8 mouse cellular contexts compared by ENCODE assay signal in genomic region chr2:165888813-165889221, GRCm38 (mm10). TPM values are rescaled to one million over a fixed set of nuclear protein-coding genes. Genes with fewer than 3 reads are reported as not detected.
DNase-seq lines count a peak whose midpoint lies in the region; ATAC-seq and TF ChIP-seq lines count a peak whose summit lies in the region.

No protein-coding gene starts in this region.

- H3K36me3 ChIP-seq in embryonic facial prominence, embryonic 12.5 days, result no peaks in the 10 kb centered on the region
- H3K36me3 ChIP-seq in intestine, postnatal 0 days (ENCODE audit: control insufficient read depth, insufficient read depth), result no peaks in the 10 kb centered on the region
- no peaks in the 10 kb centered on the region for H3K36me3 ChIP-seq in midbrain, embryonic 14.5 days (ENCODE audit: control insufficient read depth, insufficient read depth, low read length)

- H3K9ac ChIP-seq in embryonic facial prominence, embryonic 12.5 days, result peak overlapping the region; percentile 41; the same call in 1 of the 2 replicates
- no peak overlapping the region for H3K9ac ChIP-seq in intestine, postnatal 0 days (ENCODE audit: low read depth, low read length)
- peak overlapping the region; percentile 43; the same call in 1 of the 2 replicates for H3K9ac ChIP-seq in midbrain, embryonic 14.5 days (replicated peaks; ENCODE audit: low read length)

- WGBS in embryonic facial prominence, embryonic 12.5 days, result 13% methylated on average over 3 of the region's 3 CpGs
- 15% methylated on average over 3 of the region's 3 CpGs for WGBS in intestine, postnatal 0 days
- 9% methylated on average over 3 of the region's 3 CpGs for WGBS in midbrain, embryonic 14.5 days

- no peak for ATAC-seq in embryonic facial prominence, embryonic 12.5 days (ENCODE audit: insufficient number of reproducible peaks, insufficient read depth, low FRiP score, low TSS enrichment)
- peak; percentile 54 for ATAC-seq in intestine, postnatal 0 days
- ATAC-seq in midbrain, embryonic 14.5 days (ENCODE audit: low FRiP score, low TSS enrichment), result no peak

- H3K4me1 ChIP-seq in embryonic facial prominence, embryonic 12.5 days, result peaks cover 60% of the 10 kb centered on the region
- H3K4me1 ChIP-seq in intestine, postnatal 0 days (replicated peaks; ENCODE audit: control insufficient read depth, insufficient read depth, low read length), result peaks cover 36% of the 10 kb centered on the region
- peaks cover 55% of the 10 kb centered on the region for H3K4me1 ChIP-seq in midbrain, embryonic 14.5 days (ENCODE audit: control insufficient read depth, insufficient read depth, low read length)

- DNase-seq in left cerebral cortex, postnatal 4 days, result peak; percentile 60
- no peak for DNase-seq in left cerebral cortex, adult 9 months (ENCODE audit: low spot score in 2 of 2)
- no peak for DNase-seq in midbrain, embryonic 14.5 days
- DNase-seq in adrenal gland, adult 8-10 months, result no peak
- no peak for DNase-seq in frontal cortex, postnatal 25 days (ENCODE audit: low spot score in 2 of 2)
- DNase-seq in thymus, postnatal 10 days (ENCODE audit: low spot score in 2 of 2), result no peak

- TF ChIP-seq CTCF in intestine, postnatal 0 days (IDR thresholded peaks at IDR 0.05; ENCODE audit: low read depth), result no peak

- H3K4me3 ChIP-seq in embryonic facial prominence, embryonic 12.5 days, result no peak overlapping the region
- no peak overlapping the region for H3K4me3 ChIP-seq in intestine, postnatal 0 days (ENCODE audit: low read depth, low read length)
- no peak overlapping the region for H3K4me3 ChIP-seq in midbrain, embryonic 14.5 days (replicated peaks; ENCODE audit: low read depth, low read length)

- no peaks in the 10 kb centered on the region for H3K27me3 ChIP-seq in embryonic facial prominence, embryonic 12.5 days
- no peaks in the 10 kb centered on the region for H3K27me3 ChIP-seq in intestine, postnatal 0 days (replicated peaks; ENCODE audit: control insufficient read depth, insufficient read depth, low read length)
- H3K27me3 ChIP-seq in midbrain, embryonic 14.5 days (ENCODE audit: control insufficient read depth, insufficient read depth, low read length), result no peaks in the 10 kb centered on the region

- no peaks in the 10 kb centered on the region for H3K9me3 ChIP-seq in embryonic facial prominence, embryonic 12.5 days
- no peaks in the 10 kb centered on the region for H3K9me3 ChIP-seq in intestine, postnatal 0 days (ENCODE audit: control insufficient read depth)
- no peaks in the 10 kb centered on the region for H3K9me3 ChIP-seq in midbrain, embryonic 14.5 days (ENCODE audit: control insufficient read depth, low read length)

- intact Hi-C loops in left cerebral cortex, postnatal 4 days (cut with DNase I), result no loop called here

- peak overlapping the region; percentile 21; the same call in 1 of the 2 replicates for H3K4me2 ChIP-seq in embryonic facial prominence, embryonic 12.5 days (replicated peaks)
- H3K4me2 ChIP-seq in intestine, postnatal 0 days (replicated peaks; ENCODE audit: low read depth), result peak overlapping the region; percentile 11; the same call in 1 of the 2 replicates
- no peak overlapping the region for H3K4me2 ChIP-seq in midbrain, embryonic 14.5 days (ENCODE audit: low read length)

- peak overlapping the region; percentile 100 for H3K27ac ChIP-seq in embryonic facial prominence, embryonic 12.5 days
- H3K27ac ChIP-seq in intestine, postnatal 0 days (ENCODE audit: low read depth, low read length), result peak overlapping the region; percentile 98
- H3K27ac ChIP-seq in midbrain, embryonic 14.5 days (replicated peaks; ENCODE audit: low read depth, low read length), result peak overlapping the region; percentile 100

RNA-seq across cellular contexts. Expression of gene Zmynd8, which starts 10.0 kb away (rescaled TPM):
- total RNA-seq in left cerebral cortex, postnatal 4 days (2021), result 100 to 1,000 TPM; 118 to 120 TPM
- polyA plus RNA-seq in embryonic facial prominence, embryonic 12.5 days (2016; fragmentation: Nextera tagmentation; extraction: Ambion mirVana), result 58.9 and 64.2 TPM in 2 replicates
- polyA plus RNA-seq in intestine, postnatal 0 days (2015; fragmentation: Nextera tagmentation; extraction: Ambion mirVana), result 43.5 and 57.7 TPM in 2 replicates
- 64.4 and 67.8 TPM in 2 replicates for polyA plus RNA-seq in midbrain, embryonic 14.5 days (2014; fragmentation: Nextera tagmentation; extraction: Ambion mirVana)
- 10 to 100 TPM; 51.7 to 94.5 (median 70.6) TPM for total RNA-seq in adrenal gland, adult 8-10 months (2022)
